Mouse (Mus musculus): ENCODE results near the gene C2cd5.

DNA sequence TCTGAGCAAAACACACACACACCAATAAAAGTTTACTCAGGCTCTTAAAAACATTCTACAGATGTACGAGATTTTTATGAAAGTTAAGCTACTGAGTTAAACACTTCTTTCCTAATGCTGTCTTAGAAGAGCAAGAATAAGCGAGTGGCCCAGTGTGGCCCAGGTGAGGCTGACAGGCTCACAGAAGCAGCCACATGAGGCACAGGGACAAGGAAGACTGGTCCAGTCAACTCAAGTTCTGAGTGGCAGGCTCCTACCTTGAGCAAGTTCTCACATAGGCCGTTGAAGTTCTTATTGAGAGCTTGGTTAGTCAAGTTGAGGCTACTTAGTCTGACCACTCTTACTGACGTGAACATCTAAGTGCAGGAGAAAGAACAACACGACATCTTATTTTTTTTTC is 69.4 kb downstream of the C2cd5 start:
- TF ChIP-seq POLR2A (IDR thresholded peaks at IDR 0.05; ENCODE audit: insufficient read depth, low read length), result no peak
- TF ChIP-seq EP300 (IDR thresholded peaks at IDR 0.05; ENCODE audit: insufficient read depth, low read depth, low read length), result no peak

Measured in ES-Bruce4 (cell line).